Mouse (Mus musculus) stomach, embryonic 16.5 days (tissue): ENCODE results near the gene Mon1b. TPM values are rescaled to one million over a fixed set of nuclear protein-coding genes. Genes with fewer than 3 reads are reported as not detected.
A peak's percentile ranks its signal among the peaks of the same experiment; 100 is the strongest.

Experiments
- ATAC-seq: fragments of 200-750 bp; cut with Nextera tagmentation; 2 replicates; pipeline ENCODE4 v1.8.0; 2017; ENCODE audit warnings: moderate number of reproducible peaks, moderate TSS enrichment; ENCODE audit not compliant: insufficient read depth, low FRiP score
- H3K27ac ChIP-seq: fragments of 300-500 bp; sonication (generic); 2 replicates; pipeline ENCODE4 v1.5.1; 2014; ENCODE audit warnings: low read length
- H3K27me3 ChIP-seq: fragments of 300-500 bp; sonication (generic); 2 replicates; pipeline ENCODE4 v1.6.1; 2014; ENCODE audit warnings: low read length, control low read depth, mixed read lengths; ENCODE audit not compliant: control insufficient read depth, insufficient read depth
- H3K36me3 ChIP-seq: fragments of 300-500 bp; sonication (generic); 2 replicates; pipeline ENCODE4 v1.6.1; 2014; ENCODE audit warnings: low read length; ENCODE audit not compliant: control insufficient read depth, insufficient read depth
- H3K4me1 ChIP-seq: fragments of 300-500 bp; sonication (generic); 2 replicates; pipeline ENCODE4 v1.6.1; 2014; ENCODE audit warnings: low read length, control low read depth, mixed read lengths; ENCODE audit not compliant: control insufficient read depth, insufficient read depth
- H3K4me2 ChIP-seq: fragments of 300-500 bp; sonication (generic); 2 replicates; pipeline ENCODE4 v1.6.1; 2014; ENCODE audit warnings: low read depth, low read length, mixed read lengths
- H3K4me3 ChIP-seq: fragments of 300-500 bp; sonication (generic); replicated peaks from 2 replicates; pipeline ENCODE4 v1.5.1; 2014; ENCODE audit warnings: mild to moderate bottlenecking, low read length
- H3K9ac ChIP-seq: fragments of 300-500 bp; sonication (generic); 2 replicates; pipeline ENCODE4 v1.6.1; 2014; ENCODE audit warnings: low read length
- H3K9me3 ChIP-seq: fragments of 300-500 bp; sonication (generic); replicated peaks from 2 replicates; pipeline ENCODE4 v1.6.1; 2016; ENCODE audit warnings: low read length, control low read depth; ENCODE audit not compliant: control insufficient read depth
- whole genome bisulfite sequencing: fragments of 180-500 bp; shearing (Covaris S2); extraction: QIAGEN DNeasy Blood & Tissue Kit; methylation state at CpG from one replicate; pipeline ENCODE4 v1.1.7; 2014; 5-methylcytosine and 5-hydroxymethylcytosine counted together
- polyA plus RNA-seq: library from polyadenylated mRNA; unstranded; fragments of >200 nt; fragmentation: Nextera tagmentation; extraction: Ambion mirVana; gene quantifications from 2 replicates; pipeline ENCODE4 v1.2.1, GENCODE M21; 2015

Gene Mon1b
- polyA plus RNA-seq, 1 experiment from 2014 or later = 8.1 TPM

- no peaks in the 10 kb centered on the region for H3K4me1 ChIP-seq
- no peak for ATAC-seq
- H3K9ac ChIP-seq = peak overlapping the region; percentile 25; the same call in 1 of the 2 replicates
- whole genome bisulfite sequencing = 60% methylated on average over 8 of the region's 8 CpGs
- H3K27ac ChIP-seq = no peak overlapping the region
- no peaks in the 10 kb centered on the region for H3K27me3 ChIP-seq
- H3K4me3 ChIP-seq = no peak overlapping the region
- H3K9me3 ChIP-seq = no peaks in the 10 kb centered on the region
- no peak overlapping the region for H3K4me2 ChIP-seq
- no peaks in the 10 kb centered on the region for H3K36me3 ChIP-seq
Observed at GRCm38 (mm10) chr8:113665951-113666350, 30.6 kb downstream of the Mon1b start.

DNA sequence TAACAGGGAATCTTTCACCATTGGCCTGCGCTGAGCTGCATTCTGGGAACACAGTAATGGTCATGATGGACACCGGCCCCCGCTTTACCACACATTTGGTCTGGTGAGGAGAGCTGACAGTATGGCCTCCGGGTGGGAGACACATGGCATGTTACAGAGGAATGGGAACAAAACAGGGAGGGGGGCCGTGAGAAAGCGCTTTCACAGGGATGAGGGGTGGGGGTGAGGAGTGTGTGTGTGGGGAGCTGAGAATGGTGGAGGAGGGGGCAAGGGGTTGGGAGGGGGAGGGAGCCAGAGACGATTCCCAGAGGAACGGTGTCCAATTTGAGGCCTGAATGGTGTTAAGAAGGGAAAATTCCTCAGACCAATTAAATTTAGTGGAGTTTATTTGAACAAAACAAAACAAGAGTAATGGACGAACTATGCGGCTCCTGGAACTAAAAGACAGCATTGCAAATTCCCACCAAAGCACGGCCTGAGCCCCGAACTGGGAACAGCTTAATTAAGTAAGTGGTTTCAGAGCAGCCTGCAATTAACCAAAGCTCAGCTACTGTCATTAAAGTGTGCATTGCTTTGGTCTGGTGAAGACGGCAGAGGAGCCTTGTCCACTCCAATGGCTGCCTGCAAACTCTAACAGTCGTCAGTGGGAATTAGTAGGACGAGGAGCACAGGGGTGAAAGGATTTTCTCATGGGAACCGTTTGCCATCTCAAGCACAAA is 31.5 kb downstream of the Mon1b start:
- H3K27me3 ChIP-seq = no peaks in the 10 kb centered on the region
- 62% methylated on average over 16 of the region's 16 CpGs for WGBS
- ATAC-seq = no peak
- H3K9me3 ChIP-seq = no peaks in the 10 kb centered on the region
- no peaks in the 10 kb centered on the region for H3K36me3 ChIP-seq
- H3K4me2 ChIP-seq = no peak overlapping the region
- H3K27ac ChIP-seq = no peak overlapping the region
- H3K4me1 ChIP-seq = no peaks in the 10 kb centered on the region
- H3K9ac ChIP-seq = no peak overlapping the region
- no peak overlapping the region for H3K4me3 ChIP-seq

DNA sequence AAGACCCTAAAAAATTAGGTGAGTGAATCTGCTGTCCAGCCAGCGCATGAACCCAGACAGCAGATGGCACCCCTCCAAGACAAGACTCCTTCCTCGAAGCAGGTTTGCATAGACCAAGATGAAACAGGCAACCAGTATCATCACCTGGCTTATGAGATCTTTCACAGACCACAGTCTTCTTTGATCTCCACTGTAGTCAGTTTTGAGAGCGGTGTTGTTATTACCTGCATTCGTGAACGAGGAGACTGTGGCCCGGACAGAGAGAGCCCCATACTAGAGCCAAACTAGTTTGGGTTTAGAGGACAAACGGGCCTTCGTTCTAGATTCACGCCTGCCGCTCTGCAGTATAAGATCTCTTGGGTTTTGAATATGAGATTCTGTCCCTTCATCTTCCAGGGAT is 34.5 kb downstream of the Mon1b start:
- Histone ChIP-seq H3K4me3 (no peak overlapping the region), H3K27me3 (no peaks in the 10 kb centered on the region), H3K4me2 (no peak overlapping the region), H3K4me1 (no peaks in the 10 kb centered on the region), H3K9ac (no peak overlapping the region), H3K36me3 (no peaks in the 10 kb centered on the region), H3K27ac (no peak overlapping the region), H3K9me3 (no peaks in the 10 kb centered on the region)
- ATAC-seq = no peak
- 78% methylated on average over 10 of the region's 10 CpGs for WGBS

DNA sequence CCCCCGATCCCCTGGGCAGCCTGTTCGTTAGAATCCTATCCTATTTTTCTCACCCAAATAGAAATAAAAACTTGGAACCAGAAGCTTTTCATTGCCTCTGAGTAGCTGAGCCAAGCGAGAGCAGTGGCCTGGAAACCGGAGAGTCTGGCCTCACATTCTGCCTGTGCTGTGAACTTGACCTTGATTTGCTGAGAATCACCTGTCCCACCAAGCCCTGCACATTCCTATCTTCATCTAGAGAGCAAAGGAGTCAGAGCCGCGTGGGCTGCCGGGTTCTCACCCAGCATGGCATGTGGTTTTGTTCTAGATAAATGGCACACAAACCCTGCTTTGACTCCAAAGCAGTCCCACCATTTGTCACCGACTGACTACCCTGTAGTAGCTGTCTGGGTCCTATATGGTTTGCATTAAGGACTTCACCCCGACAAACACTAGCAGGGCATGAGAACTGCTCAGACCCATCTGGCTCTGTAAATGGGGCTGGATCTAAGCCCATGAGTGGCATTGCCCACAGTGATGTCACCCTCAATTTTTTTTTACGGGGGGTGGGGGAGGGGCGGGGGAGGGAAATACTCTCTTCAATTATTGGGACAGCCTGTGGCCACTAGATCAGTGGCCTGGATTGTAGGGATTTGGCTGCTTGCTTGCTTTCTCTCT is 37.3 kb downstream of the Mon1b start:
- no peak for ATAC-seq
- 75% methylated on average over 11 of the region's 11 CpGs for WGBS
- H3K9ac ChIP-seq = no peak overlapping the region
- H3K4me3 ChIP-seq = no peak overlapping the region
- H3K9me3 ChIP-seq = no peaks in the 10 kb centered on the region
- no peaks in the 10 kb centered on the region for H3K36me3 ChIP-seq
- H3K4me1 ChIP-seq = no peaks in the 10 kb centered on the region
- H3K4me2 ChIP-seq = no peak overlapping the region
- H3K27ac ChIP-seq = no peak overlapping the region
- no peaks in the 10 kb centered on the region for H3K27me3 ChIP-seq

- no peak overlapping the region for H3K4me3 ChIP-seq
- no peaks in the 10 kb centered on the region for H3K27me3 ChIP-seq
- no peaks in the 10 kb centered on the region for H3K4me1 ChIP-seq
- ATAC-seq = no peak
- H3K36me3 ChIP-seq = no peaks in the 10 kb centered on the region
- WGBS = 53% methylated on average over 3 of the region's 3 CpGs
- no peaks in the 10 kb centered on the region for H3K9me3 ChIP-seq
- H3K4me2 ChIP-seq = no peak overlapping the region
- no peak overlapping the region for H3K27ac ChIP-seq
- no peak overlapping the region for H3K9ac ChIP-seq
Observed at GRCm38 (mm10) chr8:113673300-113673699, 37.9 kb downstream of the Mon1b start.

- ATAC-seq = no peak
- 60% methylated on average over 3 of the region's 3 CpGs for WGBS
- Histone ChIP-seq H3K9ac (no peak overlapping the region), H3K36me3 (no peaks in the 10 kb centered on the region), H3K27me3 (no peaks in the 10 kb centered on the region), H3K9me3 (no peaks in the 10 kb centered on the region), H3K4me2 (no peak overlapping the region), H3K4me1 (no peaks in the 10 kb centered on the region), H3K4me3 (no peak overlapping the region), H3K27ac (no peak overlapping the region)
Observed at GRCm38 (mm10) chr8:113674611-113675010, 39.2 kb downstream of the Mon1b start.

- no peak for ATAC-seq
- no peaks in the 10 kb centered on the region for H3K9me3 ChIP-seq
- H3K4me1 ChIP-seq = no peaks in the 10 kb centered on the region
- H3K27me3 ChIP-seq = no peaks in the 10 kb centered on the region
- 52% methylated on average over 2 of the region's 2 CpGs for WGBS
- H3K27ac ChIP-seq = no peak overlapping the region
- no peak overlapping the region for H3K4me2 ChIP-seq
- no peak overlapping the region for H3K4me3 ChIP-seq
- no peaks in the 10 kb centered on the region for H3K36me3 ChIP-seq
- no peak overlapping the region for H3K9ac ChIP-seq
Observed at GRCm38 (mm10) chr8:113675281-113675680, 39.9 kb downstream of the Mon1b start.

GRCm38 (mm10) chr8:113676811-113677210 is 41.4 kb downstream of the Mon1b start:
- Histone ChIP-seq H3K4me3 (no peak overlapping the region), H3K27me3 (no peaks in the 10 kb centered on the region), H3K9ac (no peak overlapping the region), H3K9me3 (no peaks in the 10 kb centered on the region), H3K27ac (no peak overlapping the region), H3K4me2 (no peak overlapping the region), H3K36me3 (no peaks in the 10 kb centered on the region), H3K4me1 (no peaks in the 10 kb centered on the region)
- WGBS = 92% methylated on average over 1 of the region's 1 CpGs
- no peak for ATAC-seq

DNA sequence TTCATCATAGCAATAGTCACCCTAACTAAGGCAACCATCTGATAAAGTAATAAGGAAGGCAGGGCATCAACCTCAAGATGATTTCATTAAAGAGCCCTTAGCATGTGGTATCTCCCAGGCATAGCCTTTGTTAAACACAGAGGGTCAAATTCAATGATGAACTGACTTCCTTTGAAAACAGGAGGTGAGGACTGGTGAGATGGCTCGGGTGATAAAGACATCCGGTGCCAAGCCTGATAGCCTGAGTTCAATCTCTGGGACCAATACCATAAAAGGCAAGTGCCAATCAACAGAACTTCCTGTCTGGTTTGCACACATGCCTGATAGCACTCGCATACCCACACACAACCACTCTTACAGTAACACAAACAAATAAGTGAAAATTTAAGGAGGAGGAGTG is 44.0 kb downstream of the Mon1b start:
- Histone ChIP-seq H3K4me1 (no peaks in the 10 kb centered on the region), H3K36me3 (no peaks in the 10 kb centered on the region), H3K9me3 (no peaks in the 10 kb centered on the region), H3K9ac (no peak overlapping the region), H3K4me2 (no peak overlapping the region), H3K4me3 (no peak overlapping the region), H3K27ac (no peak overlapping the region), H3K27me3 (no peaks in the 10 kb centered on the region)
- 70% methylated on average over 3 of the region's 3 CpGs for WGBS
- no peak for ATAC-seq
